Mouse (Mus musculus): ENCODE results near the gene Gas7.

- no peak for TF ChIP-seq CTCF (IDR thresholded peaks at IDR 0.05; ENCODE audit: control insufficient read depth, insufficient read depth, insufficient replicate concordance, low read depth, low read length)
- TF ChIP-seq POLR2A (IDR thresholded peaks at IDR 0.05; ENCODE audit: control insufficient read depth, low read depth, low read length), result no peak
These were observed 57.8 kb downstream of the Gas7 start for GRCm38 (mm10) chr11:67513001-67513400.
